Mouse (Mus musculus) Patski (cell line): ENCODE results near the gene Ganab. TPM values are rescaled to one million over a fixed set of nuclear protein-coding genes. Genes with fewer than 3 reads are reported as not detected.

Source experiments
- ATAC-seq: fragments of 100-300 bp; one replicate; pipeline ENCODE4 v1.8.0; 2021
- CTCF ChIA-PET: fragments of 350-600 bp; sonication (Branson Sonifier 250); formaldehyde crosslinking; loops from one replicate; lab custom pipeline; 2022; ENCODE audit warnings: inconsistent platforms; lab: Charles Lee
- POLR2A ChIA-PET: fragments of 350-600 bp; sonication (Branson Sonifier 250); formaldehyde crosslinking; loops from one replicate; lab custom pipeline; 2022; ENCODE audit warnings: antibody characterized with exemption, inconsistent platforms; lab: Charles Lee
- DNase-seq: peaks from one replicate; pipeline ENCODE4 v3.0.0-alpha.2; 2011; ENCODE audit warnings: low read depth, low spot score
- H3K27me3 ChIP-seq: fragments of 371-371 bp; one replicate; pipeline ENCODE4 v1.5.1; 2021
- CTCF ChIP-seq: fragments of 100-300 bp; IDR thresholded peaks from one replicate; pipeline ENCODE4 v1.5.1; 2021
- in situ Hi-C: fragments of 300-500 bp; cut with MboI; formaldehyde crosslinking; loops from 3 replicates; pipeline ENCODE4 v1.11.1; 2018; ENCODE audit warnings: low pct_unique_long_range_greater_than_20kb, mixed read lengths
- polyA plus RNA-seq: library from polyadenylated mRNA; unstranded; gene quantifications from one replicate; pipeline ENCODE4 v1.2.3, GENCODE M21; 2021

The Ganab gene
- polyA plus RNA-seq, 1 experiment from 2014 or later, result 308 TPM

- POLR2A ChIA-PET, result no interaction called here
- CTCF ChIA-PET, result no interaction called here
- no peaks in the 10 kb centered on the region for H3K27me3 ChIP-seq
- no peak for ATAC-seq
- DNase-seq, result no peak
- TF ChIP-seq CTCF, result no peak
- in situ Hi-C loops, result no loop called here
Observed at GRCm38 (mm10) chr19:8927891-8928525, 30.1 kb downstream of the Ganab start.

GRCm38 (mm10) chr19:8928689-8929223, 30.9 kb downstream of the Ganab start:
- POLR2A ChIA-PET, result no interaction called here
- H3K27me3 ChIP-seq, result no peaks in the 10 kb centered on the region
- no peak for DNase-seq
- no peak for TF ChIP-seq CTCF
- in situ Hi-C loops, result no loop called here
- CTCF ChIA-PET, result no interaction called here
- peak; percentile 14 for ATAC-seq

DNA sequence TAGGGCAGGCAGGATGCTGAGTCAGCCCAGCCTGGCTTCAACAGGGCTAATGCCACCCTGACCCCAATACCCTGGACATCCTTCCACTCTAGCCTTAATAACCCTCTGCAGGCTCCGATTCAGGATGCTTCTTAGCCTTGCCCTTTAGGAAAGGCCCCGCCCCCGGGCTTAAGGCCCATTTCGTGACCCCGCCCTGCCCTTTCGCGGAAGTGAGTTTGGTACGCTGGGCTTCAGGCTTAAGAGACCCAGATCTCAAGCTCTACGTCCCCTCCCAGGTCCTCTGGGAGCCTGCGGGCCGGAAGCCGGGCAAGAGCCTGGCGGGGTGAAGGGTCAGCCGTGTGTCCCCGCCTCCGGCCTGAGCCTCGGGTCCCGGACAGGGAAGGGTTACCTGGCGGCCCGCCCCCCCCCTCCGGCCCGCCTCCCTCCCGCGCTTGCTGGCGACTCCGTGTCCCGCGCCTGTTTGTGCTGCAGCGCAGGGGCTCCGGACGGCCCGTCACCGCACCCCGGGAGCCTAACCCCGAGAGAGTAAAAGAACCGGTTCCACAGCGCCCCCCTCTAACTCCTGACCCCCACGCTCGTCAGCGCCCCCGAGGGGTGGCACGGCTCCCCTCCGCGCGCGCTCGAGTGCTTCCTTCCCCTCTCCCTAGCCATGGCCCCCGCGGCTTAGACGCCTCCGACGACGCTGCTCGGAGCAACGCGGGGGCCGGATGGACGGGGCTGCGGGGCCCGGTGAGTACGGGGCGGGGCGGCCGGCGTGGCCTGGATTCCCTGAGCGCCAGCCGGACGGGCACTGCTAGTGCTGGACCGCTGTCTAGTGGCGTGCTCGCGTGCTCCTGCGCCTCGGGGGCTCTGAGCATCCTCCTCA, 31.6 kb downstream of the Ganab start, which contains the start of the genes Rom1 and Eml3:
TSS of gene Rom1 (minus strand) at position 133 of the 865 bp plus-strand sequence.
TSS of gene Eml3 (plus strand) at position 329 of the 865 bp plus-strand sequence.
- POLR2A ChIA-PET, result interaction anchor here (1.3 to 3.2 kb wide), 2 partner anchors 12 to 49 kb away, joined by 3 to 16 read pairs; partner anchors contain the start of genes Mta2 and Uqcc3
- ATAC-seq (peak; percentile 70), DNase-seq (no peak)
- no peaks in the 10 kb centered on the region for H3K27me3 ChIP-seq
- in situ Hi-C loops, result no loop called here
- CTCF ChIA-PET, result interaction anchor here (0.9 to 1.0 kb wide), 2 partner anchors 8 to 42 kb away, joined by 3 read pairs; no protein-coding TSS in a partner anchor
- no peak for TF ChIP-seq CTCF

DNA sequence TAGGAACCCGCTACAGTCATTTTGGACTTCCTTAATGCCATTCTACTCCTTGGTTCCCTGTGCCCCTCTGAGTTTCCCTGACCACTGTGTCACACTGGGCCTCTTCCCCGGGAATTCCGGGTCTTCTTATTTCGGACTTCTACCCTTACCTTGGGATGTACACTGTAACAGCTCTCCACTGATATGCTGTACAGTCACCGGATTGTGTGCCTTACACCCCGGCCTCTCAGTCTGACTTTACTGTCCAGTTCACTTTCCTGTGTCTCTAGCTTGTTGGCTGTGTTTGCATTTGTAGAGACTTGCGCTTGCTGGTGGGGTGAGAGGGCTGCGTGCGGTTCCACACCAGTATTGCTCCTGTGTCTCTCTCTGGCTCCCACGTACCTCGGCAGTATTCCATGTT, 32.2 kb downstream of the Ganab start:
- in situ Hi-C loops, result no loop called here
- ChIA-PET POLR2A (interaction anchor here (0.6 to 3.2 kb wide), 5 partner anchors 8 to 175 kb away, joined by 3 to 16 read pairs (median 3); partner anchors contain the start of genes Mta2 and Uqcc3), CTCF (interaction anchor here (0.9 to 1.0 kb wide), 2 partner anchors 8 to 42 kb away, joined by 3 read pairs; no protein-coding TSS in a partner anchor)
- DNase-seq (no peak), ATAC-seq (peak; percentile 9)
- TF ChIP-seq CTCF, result no peak
- no peaks in the 10 kb centered on the region for H3K27me3 ChIP-seq

GRCm38 (mm10) chr19:8930771-8931170, 32.9 kb downstream of the Ganab start:
- in situ Hi-C loops, result no loop called here

DNA sequence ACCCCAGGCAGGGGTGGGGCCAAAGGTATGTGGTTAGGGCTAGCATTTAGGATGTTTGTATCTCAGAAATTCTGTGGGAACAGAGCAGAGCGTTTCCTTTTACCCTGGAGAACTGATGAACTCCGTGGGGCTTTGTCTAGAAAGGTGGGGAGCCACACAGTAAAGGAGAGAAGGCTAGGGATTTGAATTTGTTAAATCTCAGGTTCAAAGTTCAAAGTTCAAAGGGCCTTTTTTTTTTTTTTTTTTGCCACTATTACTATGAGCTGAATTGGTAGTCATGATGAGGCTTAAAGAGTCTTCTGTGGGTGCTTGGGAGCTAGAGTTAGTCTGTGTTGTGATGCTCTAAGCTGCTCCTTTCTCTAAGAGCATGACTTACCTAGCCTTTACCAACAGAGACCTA, 38.9 kb downstream of the Ganab start:
- ChIA-PET CTCF (no interaction called here), POLR2A (interaction anchor here (0.7 kb wide), 2 partner anchors 102 to 371 kb away, joined by 3 to 6 read pairs; no protein-coding TSS in a partner anchor)
- in situ Hi-C loops, result no loop called here
- no peak for TF ChIP-seq CTCF
- ATAC-seq (no peak), DNase-seq (no peak)
- no peaks in the 10 kb centered on the region for H3K27me3 ChIP-seq

More at GRCm38 (mm10) chr19:8930771-8931170, 32.9 kb downstream of the Ganab start:
- ATAC-seq (no peak), DNase-seq (no peak)
- ChIA-PET POLR2A (interaction anchor here (0.6 to 3.2 kb wide), 4 partner anchors 9 to 175 kb away, joined by 3 to 16 read pairs (median 4); partner anchors contain the start of gene Mta2), CTCF (interaction anchor here (0.9 to 1.0 kb wide), 2 partner anchors 9 to 43 kb away, joined by 3 read pairs; no protein-coding TSS in a partner anchor)
- H3K27me3 ChIP-seq, result no peaks in the 10 kb centered on the region
- TF ChIP-seq CTCF, result no peak

DNA sequence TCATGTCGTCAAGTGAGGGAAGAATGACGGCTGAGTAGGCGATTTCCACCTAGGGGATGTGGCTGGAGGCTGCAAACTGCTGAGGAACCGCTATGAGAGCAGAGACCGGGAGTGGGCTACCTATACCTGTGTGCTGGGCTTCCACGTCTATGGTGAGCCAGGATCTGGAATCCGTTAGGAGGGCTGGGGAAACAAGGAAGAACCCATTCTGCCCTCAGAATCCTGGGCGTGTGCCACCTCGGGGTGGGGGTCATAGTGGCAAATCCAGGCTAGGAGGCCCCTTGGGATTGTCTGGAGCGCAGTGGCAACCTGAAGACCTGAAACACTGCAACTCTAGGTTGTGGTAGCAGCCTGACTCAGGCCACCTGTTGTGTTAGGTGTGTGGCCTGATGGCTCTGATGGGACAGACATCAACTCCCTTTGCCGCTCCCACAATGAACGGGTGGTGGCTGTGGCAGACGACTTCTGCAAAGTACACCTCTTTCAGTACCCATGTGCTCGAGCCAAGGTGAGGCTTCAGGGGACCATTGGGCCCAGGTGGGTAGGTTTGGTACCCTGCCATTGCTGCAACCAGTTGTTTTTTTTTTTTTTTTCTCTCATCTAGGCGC, 42.8 kb downstream of the Ganab start:
- ChIA-PET POLR2A (interaction anchor here (1.0 to 2.0 kb wide), 3 partner anchors 9 to 30 kb away, joined by 3 to 16 read pairs (median 6); no protein-coding TSS in a partner anchor), CTCF (interaction anchor here (1.3 kb wide), 1 partner anchor 13 kb away, joined by 4 read pairs; the partner anchor contains the start of gene Tut1)
- no peak for DNase-seq
- no peak for TF ChIP-seq CTCF
- in situ Hi-C loops, result no loop called here
- ATAC-seq, result no peak
- H3K27me3 ChIP-seq, result no peaks in the 10 kb centered on the region

DNA sequence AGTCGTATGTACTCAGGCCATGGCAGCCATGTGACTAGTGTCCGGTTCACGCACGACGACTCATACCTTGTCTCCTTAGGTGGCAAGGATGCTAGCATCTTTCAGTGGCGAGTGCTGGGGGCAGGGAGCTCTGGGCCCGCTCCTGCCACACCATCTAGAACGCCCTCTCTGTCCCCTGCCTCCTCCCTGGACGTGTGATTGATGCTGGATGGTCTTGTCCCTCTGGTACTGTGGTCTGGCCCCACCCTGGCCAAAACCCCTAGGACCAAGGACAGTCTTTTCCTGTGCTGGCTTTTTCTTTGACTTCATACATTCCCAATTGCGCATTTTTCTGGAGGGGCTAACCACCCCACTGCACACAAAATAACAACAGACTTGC, 43.3 kb downstream of the Ganab start:
- DNase-seq, result no peak
- no peak for ATAC-seq
- in situ Hi-C loops, result no loop called here
- no peaks in the 10 kb centered on the region for H3K27me3 ChIP-seq
- no peak for TF ChIP-seq CTCF
- ChIA-PET CTCF (interaction anchor here (0.9 to 1.3 kb wide), 2 partner anchors 12 to 53 kb away, joined by 3 to 4 read pairs; partner anchors contain the start of gene Tut1), POLR2A (interaction anchor here (1.0 to 2.0 kb wide), 4 partner anchors 10 to 30 kb away, joined by 3 to 16 read pairs (median 6); no protein-coding TSS in a partner anchor)

GRCm38 (mm10) chr19:8941515-8942217, 43.8 kb downstream of the Ganab start, which contains the start of gene Mta2:
Mta2 (plus strand) TSS chr19:8941875.
- TF ChIP-seq CTCF, result no peak
- peak; percentile 89 for DNase-seq
- H3K27me3 ChIP-seq, result no peaks in the 10 kb centered on the region
- ChIA-PET CTCF (interaction anchor here (0.9 to 1.3 kb wide), 2 partner anchors 12 to 54 kb away, joined by 3 to 4 read pairs; partner anchors contain the start of gene Tut1), POLR2A (interaction anchor here (0.6 to 2.0 kb wide), 5 partner anchors 9 to 1157 kb away, joined by 3 to 16 read pairs (median 6); no protein-coding TSS in a partner anchor)
- ATAC-seq, result peak; percentile 90
- in situ Hi-C loops, result no loop called here
